Mouse (Mus musculus) C2C12 (cell line): Measurements from ENCODE around the gene Fkbp5.

Experiments used
- CEBPB ChIP-seq: IDR thresholded peaks from one replicate; pipeline ENCODE4 v1.6.1; 2011; ENCODE audit warnings: low read depth, mild to moderate bottlenecking, control low read depth, moderate library complexity
- CTCF ChIP-seq: IDR thresholded peaks from one replicate; pipeline ENCODE4 v1.5.1; 2011; ENCODE audit not compliant: control insufficient read depth, insufficient read depth, insufficient read length
- MAX ChIP-seq: IDR thresholded peaks from one replicate; pipeline ENCODE4 v1.6.1; 2011; ENCODE audit warnings: mild to moderate bottlenecking, control low read depth

- no peak for TF ChIP-seq CTCF
- no peak for TF ChIP-seq MAX
- TF ChIP-seq CEBPB = no peak
Measured at GRCm38 (mm10) chr17:28557772-28558171, 40.4 kb upstream of the Fkbp5 start.
